Mouse (Mus musculus) lung, postnatal 0 days (tissue): ENCODE results near the gene Anapc1.

Experiments
- CTCF ChIP-seq: IDR thresholded peaks from 2 replicates; pipeline ENCODE4 v1.5.1; 2016; ENCODE audit warnings: antibody characterized with exemption, mild to moderate bottlenecking
- EP300 ChIP-seq: IDR thresholded peaks from 2 replicates; pipeline ENCODE4 v1.6.1; 2016; ENCODE audit warnings: antibody characterized with exemption, mild to moderate bottlenecking, control low read depth

DNA sequence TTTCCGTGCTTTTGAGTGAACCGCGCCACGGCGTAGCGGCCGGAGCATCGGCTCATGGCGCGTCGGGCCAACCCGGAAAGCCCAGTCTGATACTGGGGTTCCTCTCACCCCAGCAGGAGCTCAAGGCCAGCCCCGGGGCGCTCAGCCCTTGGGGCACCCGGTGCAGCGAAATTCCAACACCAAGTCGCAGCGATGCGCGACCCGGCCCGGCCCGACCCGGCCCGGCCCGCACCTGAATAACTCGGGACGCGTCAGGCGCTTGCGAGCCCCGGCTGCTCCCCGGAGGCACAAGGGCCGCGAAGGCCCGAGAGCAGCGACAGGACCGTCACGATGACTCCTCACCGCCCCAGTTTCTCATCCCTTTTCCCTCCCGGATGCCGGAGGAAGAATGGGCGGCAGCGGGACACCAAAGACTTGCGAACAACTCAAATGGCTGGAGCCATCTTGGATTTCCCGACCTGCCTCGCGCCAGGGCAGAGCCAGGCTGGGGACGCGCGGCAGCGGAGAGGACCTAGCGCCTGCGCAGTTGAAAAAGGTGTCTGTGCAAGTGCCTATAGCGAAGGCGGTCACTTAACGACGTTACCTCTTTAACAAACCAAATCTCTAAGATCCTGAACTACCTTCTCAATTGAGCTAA, at the start of gene Anapc1:
- TF ChIP-seq CTCF (no peak), EP300 (no peak)
